Mouse (Mus musculus) liver, embryonic 13.5 days (tissue): ENCODE measurements at regions not wholly inside any gene's neighbourhood (a gene's known extent, or its start where the extent isn't known, plus 50 kb on each side); places are given as distances from the start of the nearest gene placed in this dataset.

Experiments
- ATAC-seq: fragments of 200-750 bp; cut with Nextera tagmentation; 2 replicates; pipeline ENCODE4 v1.8.0; 2017; ENCODE audit warnings: low read depth, mild to moderate bottlenecking, moderate number of reproducible peaks, moderate library complexity
- DNase-seq: peaks from one replicate; pipeline ENCODE4 v3.0.0; 2022
- H3K27ac ChIP-seq: fragments of 300-500 bp; sonication (generic); 2 replicates; pipeline ENCODE4 v1.5.1; 2015; ENCODE audit warnings: moderate library complexity, mild to moderate bottlenecking, inconsistent platforms
- H3K27me3 ChIP-seq: fragments of 300-500 bp; sonication (generic); 2 replicates; pipeline ENCODE4 v1.6.1; 2015; ENCODE audit warnings: mild to moderate bottlenecking, inconsistent platforms
- H3K36me3 ChIP-seq: fragments of 300-500 bp; sonication (generic); 2 replicates; pipeline ENCODE4 v1.6.1; 2015; ENCODE audit warnings: mild to moderate bottlenecking, inconsistent platforms
- H3K4me1 ChIP-seq: fragments of 300-500 bp; sonication (generic); replicated peaks from 2 replicates; pipeline ENCODE4 v1.6.1; 2015; ENCODE audit warnings: inconsistent platforms
- H3K4me2 ChIP-seq: fragments of 300-500 bp; sonication (generic); 2 replicates; pipeline ENCODE4 v1.6.1; 2015; ENCODE audit warnings: inconsistent platforms, mild to moderate bottlenecking, moderate library complexity
- H3K4me3 ChIP-seq: fragments of 300-500 bp; sonication (generic); replicated peaks from 2 replicates; pipeline ENCODE4 v1.5.1; 2015; ENCODE audit warnings: mild to moderate bottlenecking, inconsistent platforms
- H3K9ac ChIP-seq: fragments of 300-500 bp; sonication (generic); 2 replicates; pipeline ENCODE4 v1.6.1; 2015; ENCODE audit warnings: mild to moderate bottlenecking, inconsistent platforms
- H3K9me3 ChIP-seq: fragments of 300-500 bp; sonication (generic); replicated peaks from 2 replicates; pipeline ENCODE4 v1.6.1; 2016; ENCODE audit warnings: inconsistent platforms
- WGBS: fragments of 180-500 bp; shearing (Covaris S2); methylation state at CpG from one replicate; pipeline ENCODE4 v1.1.7; 2015; ENCODE audit not compliant: insufficient replicate concordance; 5-methylcytosine and 5-hydroxymethylcytosine counted together

- H3K36me3 ChIP-seq, result no peaks in the 10 kb centered on the region
- H3K27me3 ChIP-seq, result no peaks in the 10 kb centered on the region
- H3K4me3 ChIP-seq, result no peak overlapping the region
- no peak overlapping the region for H3K9ac ChIP-seq
- H3K4me1 ChIP-seq, result peaks cover 13% of the 10 kb centered on the region
- no peak overlapping the region for H3K27ac ChIP-seq
- DNase-seq, result no peak
- H3K4me2 ChIP-seq, result no peak overlapping the region
- no peak for ATAC-seq
- H3K9me3 ChIP-seq, result no peaks in the 10 kb centered on the region
- WGBS, result 71% methylated on average over 8 of the region's 8 CpGs
Observed at GRCm38 (mm10) chr10:117447626-117448025, 67.8 kb upstream of the Cpsf6 start.

DNA sequence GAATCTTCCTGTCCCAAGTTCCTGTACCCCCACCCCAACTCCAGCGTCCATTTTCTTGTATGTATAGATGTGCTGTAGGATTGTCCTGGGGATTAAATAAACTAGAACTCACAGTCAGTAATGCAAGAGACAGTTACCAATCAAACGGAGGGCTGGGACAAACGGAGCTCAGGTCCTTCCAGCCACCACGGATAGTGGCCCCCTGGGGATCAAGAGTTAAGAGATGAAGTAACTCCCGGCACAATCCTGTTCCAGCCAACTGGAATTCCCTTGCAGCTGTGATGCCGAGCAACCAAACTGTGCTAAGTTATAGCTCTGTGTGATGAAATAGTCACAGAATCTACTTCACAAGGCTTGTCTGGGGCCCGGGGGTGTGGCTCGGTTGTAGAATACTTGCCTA, 67.4 kb upstream of the Cpsf6 start:
- DNase-seq (no peak), ATAC-seq (no peak)
- WGBS, result 62% methylated on average over 8 of the region's 8 CpGs
- no peak overlapping the region for H3K27ac ChIP-seq
- no peak overlapping the region for H3K9ac ChIP-seq
- H3K36me3 ChIP-seq, result no peaks in the 10 kb centered on the region
- H3K9me3 ChIP-seq, result no peaks in the 10 kb centered on the region
- H3K4me2 ChIP-seq, result no peak overlapping the region
- H3K4me1 ChIP-seq, result peaks cover 10% of the 10 kb centered on the region
- H3K27me3 ChIP-seq, result no peaks in the 10 kb centered on the region
- H3K4me3 ChIP-seq, result no peak overlapping the region

DNA sequence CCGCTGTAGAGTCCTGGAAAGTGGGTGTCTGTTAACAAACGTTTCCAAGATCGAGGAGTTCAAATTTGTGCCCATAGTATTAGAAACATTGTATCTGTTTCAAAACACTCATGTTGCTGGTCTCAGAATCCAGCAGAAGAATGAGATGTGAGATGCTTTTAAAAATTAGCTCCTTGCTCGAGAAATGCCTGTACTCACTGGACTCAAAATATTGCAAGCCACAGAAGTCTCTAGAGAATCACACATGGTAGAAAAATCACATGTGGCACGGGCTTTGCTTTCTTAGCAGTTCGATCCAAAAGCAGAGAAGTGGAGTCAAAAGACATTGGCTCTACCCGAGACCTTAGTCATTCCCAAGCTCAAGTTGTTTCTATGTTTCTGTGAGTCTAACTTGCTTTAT, 67.0 kb upstream of the Cpsf6 start:
- no peak for ATAC-seq
- DNase-seq, result no peak
- 68% methylated on average over 7 of the region's 7 CpGs for WGBS
- H3K4me2 ChIP-seq, result no peak overlapping the region
- H3K4me3 ChIP-seq, result no peak overlapping the region
- no peaks in the 10 kb centered on the region for H3K36me3 ChIP-seq
- H3K27ac ChIP-seq, result no peak overlapping the region
- H3K27me3 ChIP-seq, result no peaks in the 10 kb centered on the region
- no peaks in the 10 kb centered on the region for H3K9me3 ChIP-seq
- H3K4me1 ChIP-seq, result peaks cover 5% of the 10 kb centered on the region; the same call in 1 of the 2 replicates
- H3K9ac ChIP-seq, result no peak overlapping the region

GRCm38 (mm10) chr10:117445801-117446490, 66.1 kb upstream of the Cpsf6 start:
- 81% methylated on average over 15 of the region's 15 CpGs for WGBS
- H3K36me3 ChIP-seq, result no peaks in the 10 kb centered on the region
- no peak overlapping the region for H3K4me2 ChIP-seq
- DNase-seq (no peak), ATAC-seq (no peak)
- H3K9me3 ChIP-seq, result no peaks in the 10 kb centered on the region
- H3K4me3 ChIP-seq, result no peak overlapping the region
- no peak overlapping the region for H3K9ac ChIP-seq
- no peak overlapping the region for H3K27ac ChIP-seq
- H3K4me1 ChIP-seq, result 0 out of 2 replicates have a peak, but pooled peaks cover 2% of the 10 kb centered on the region
- H3K27me3 ChIP-seq, result no peaks in the 10 kb centered on the region

GRCm38 (mm10) chr10:117445181-117445790, 65.5 kb upstream of the Cpsf6 start:
- H3K4me3 ChIP-seq, result no peak overlapping the region
- H3K4me2 ChIP-seq, result no peak overlapping the region
- DNase-seq (no peak), ATAC-seq (no peak)
- no peaks in the 10 kb centered on the region for H3K4me1 ChIP-seq
- H3K9ac ChIP-seq, result no peak overlapping the region
- no peaks in the 10 kb centered on the region for H3K9me3 ChIP-seq
- 36% methylated on average over 6 of the region's 6 CpGs for WGBS
- no peaks in the 10 kb centered on the region for H3K27me3 ChIP-seq
- H3K27ac ChIP-seq, result no peak overlapping the region
- H3K36me3 ChIP-seq, result no peaks in the 10 kb centered on the region

GRCm38 (mm10) chr10:117444761-117445160, 64.9 kb upstream of the Cpsf6 start:
- ATAC-seq (no peak), DNase-seq (no peak)
- no peaks in the 10 kb centered on the region for H3K36me3 ChIP-seq
- H3K27ac ChIP-seq, result no peak overlapping the region
- no peak overlapping the region for H3K9ac ChIP-seq
- H3K4me2 ChIP-seq, result no peak overlapping the region
- H3K27me3 ChIP-seq, result no peaks in the 10 kb centered on the region
- no peaks in the 10 kb centered on the region for H3K9me3 ChIP-seq
- no peaks in the 10 kb centered on the region for H3K4me1 ChIP-seq
- no peak overlapping the region for H3K4me3 ChIP-seq
- 61% methylated on average over 10 of the region's 10 CpGs for WGBS

- ATAC-seq (no peak), DNase-seq (no peak)
- Histone ChIP-seq H3K4me1 (no peaks in the 10 kb centered on the region), H3K36me3 (no peaks in the 10 kb centered on the region), H3K27ac (no peak overlapping the region), H3K4me2 (no peak overlapping the region), H3K9ac (no peak overlapping the region), H3K27me3 (no peaks in the 10 kb centered on the region), H3K9me3 (no peaks in the 10 kb centered on the region), H3K4me3 (no peak overlapping the region)
- 72% methylated on average over 4 of the region's 4 CpGs for WGBS
Observed at GRCm38 (mm10) chr10:117443426-117444350, 63.9 kb upstream of the Cpsf6 start.

DNA sequence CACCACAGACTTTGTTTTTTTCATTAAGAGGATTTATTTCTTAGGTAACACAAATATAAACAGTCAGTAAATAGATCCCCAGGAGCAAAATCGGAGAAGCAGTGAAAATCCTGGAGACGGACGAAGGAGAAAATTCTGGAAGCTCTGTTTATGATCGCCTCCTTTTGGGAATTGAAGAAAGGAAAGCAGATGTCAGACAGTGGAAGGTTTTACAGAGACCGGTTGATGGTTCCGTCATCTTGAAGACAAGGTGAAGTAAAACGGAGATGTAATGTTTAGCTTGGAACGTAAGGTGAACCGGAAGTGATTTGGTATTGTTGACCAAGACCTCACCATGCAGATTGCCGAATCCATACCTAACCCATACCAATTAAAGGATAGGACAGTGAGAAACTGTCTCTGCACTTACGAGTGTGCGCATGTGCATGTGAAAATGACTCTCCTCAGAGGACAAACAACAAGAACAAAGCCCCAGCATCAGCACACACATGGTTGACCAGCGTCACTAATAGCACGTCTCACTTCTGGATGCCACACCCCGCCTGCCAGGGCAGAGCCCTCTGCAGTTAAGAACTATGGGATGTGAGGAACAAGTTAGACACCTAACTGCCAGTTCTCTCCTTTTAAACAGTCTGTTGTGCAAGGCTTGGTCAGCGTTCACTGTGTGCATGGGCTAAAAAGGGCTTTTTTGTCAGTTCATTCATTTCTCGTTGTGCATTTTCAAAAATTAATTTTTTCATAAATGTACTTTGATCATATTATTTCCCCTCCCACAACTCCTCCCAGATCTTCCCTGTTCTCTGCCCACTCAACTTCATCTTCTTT, 62.4 kb upstream of the Cpsf6 start:
- no peak overlapping the region for H3K9ac ChIP-seq
- DNase-seq (no peak), ATAC-seq (no peak)
- H3K27me3 ChIP-seq, result no peaks in the 10 kb centered on the region
- no peak overlapping the region for H3K4me2 ChIP-seq
- H3K9me3 ChIP-seq, result no peaks in the 10 kb centered on the region
- H3K36me3 ChIP-seq, result no peaks in the 10 kb centered on the region
- no peaks in the 10 kb centered on the region for H3K4me1 ChIP-seq
- no peak overlapping the region for H3K4me3 ChIP-seq
- no peak overlapping the region for H3K27ac ChIP-seq
- 84% methylated on average over 17 of the region's 17 CpGs for WGBS

- 52% methylated on average over 24 of the region's 24 CpGs for WGBS
- no peak overlapping the region for H3K9ac ChIP-seq
- no peak for ATAC-seq
- H3K27me3 ChIP-seq, result no peaks in the 10 kb centered on the region
- H3K9me3 ChIP-seq, result no peaks in the 10 kb centered on the region
- H3K36me3 ChIP-seq, result no peaks in the 10 kb centered on the region
- H3K27ac ChIP-seq, result no peak overlapping the region
- no peak overlapping the region for H3K4me2 ChIP-seq
- H3K4me3 ChIP-seq, result no peak overlapping the region
- no peak for DNase-seq
- no peaks in the 10 kb centered on the region; the same call in 1 of the 2 replicates for H3K4me1 ChIP-seq
Observed at GRCm38 (mm10) chr10:117441121-117441978, 61.5 kb upstream of the Cpsf6 start.

DNA sequence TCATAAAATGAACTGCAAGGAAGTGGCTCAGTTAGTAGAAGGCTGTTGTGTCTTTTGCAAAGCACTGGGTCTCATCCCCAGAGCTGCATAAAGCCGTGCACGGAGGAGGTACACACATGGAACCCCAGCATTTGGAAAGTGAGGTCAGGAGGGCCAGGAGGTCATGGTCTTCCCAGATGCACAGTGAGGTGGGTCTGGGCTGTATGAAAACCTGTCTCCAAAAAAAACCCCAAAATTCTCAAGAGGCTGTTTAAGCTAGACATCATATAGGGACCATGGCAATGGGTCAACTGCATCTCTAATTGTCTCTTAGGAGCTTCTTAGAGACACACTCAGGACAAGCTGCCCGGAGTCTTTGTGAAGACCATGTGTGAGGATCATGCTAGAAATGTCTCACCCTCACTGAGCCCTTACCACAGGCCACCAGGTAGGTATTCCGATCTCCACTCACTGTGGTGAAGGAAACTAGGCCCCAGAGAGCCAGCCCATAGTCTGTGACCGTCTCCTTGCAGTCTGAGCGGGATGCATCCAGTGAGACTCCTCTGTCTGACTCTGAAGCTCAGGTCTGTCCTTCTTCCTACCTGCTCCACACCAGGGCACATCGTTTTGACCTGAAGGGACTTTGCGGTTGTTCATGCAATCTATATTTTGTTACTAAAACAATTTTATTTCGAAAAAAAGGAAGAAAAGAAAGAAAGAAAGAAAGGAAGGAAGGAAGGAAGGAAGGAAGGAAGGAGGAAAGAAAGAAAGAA, 60.6 kb upstream of the Cpsf6 start:
- no peak for ATAC-seq
- H3K9ac ChIP-seq, result no peak overlapping the region
- H3K9me3 ChIP-seq, result no peaks in the 10 kb centered on the region
- no peak overlapping the region for H3K27ac ChIP-seq
- H3K27me3 ChIP-seq, result no peaks in the 10 kb centered on the region
- no peak overlapping the region for H3K4me2 ChIP-seq
- H3K36me3 ChIP-seq, result no peaks in the 10 kb centered on the region
- 70% methylated on average over 9 of the region's 9 CpGs for WGBS
- H3K4me1 ChIP-seq, result peaks cover 6% of the 10 kb centered on the region
- DNase-seq, result no peak
- no peak overlapping the region for H3K4me3 ChIP-seq
